Mouse (Mus musculus): Measurements from ENCODE around the gene Rab1a.

- no peak for TF ChIP-seq POLR2A (IDR thresholded peaks at IDR 0.05; ENCODE audit: extremely low read depth, insufficient read depth, low read length)
- TF ChIP-seq CTCF (IDR thresholded peaks at IDR 0.05; ENCODE audit: extremely low read depth, insufficient read depth, low read length), result 0 out of 2 replicates have a peak, but pooled peaks have one; percentile 8
These were observed 30.1 kb downstream of the Rab1a start for GRCm38 (mm10) chr11:20231128-20231878.

All from cortical plate, adult 2 months (tissue).